Comparison of ENCODE assay signal across 8 mouse cellular contexts in the genomic region with DNA sequence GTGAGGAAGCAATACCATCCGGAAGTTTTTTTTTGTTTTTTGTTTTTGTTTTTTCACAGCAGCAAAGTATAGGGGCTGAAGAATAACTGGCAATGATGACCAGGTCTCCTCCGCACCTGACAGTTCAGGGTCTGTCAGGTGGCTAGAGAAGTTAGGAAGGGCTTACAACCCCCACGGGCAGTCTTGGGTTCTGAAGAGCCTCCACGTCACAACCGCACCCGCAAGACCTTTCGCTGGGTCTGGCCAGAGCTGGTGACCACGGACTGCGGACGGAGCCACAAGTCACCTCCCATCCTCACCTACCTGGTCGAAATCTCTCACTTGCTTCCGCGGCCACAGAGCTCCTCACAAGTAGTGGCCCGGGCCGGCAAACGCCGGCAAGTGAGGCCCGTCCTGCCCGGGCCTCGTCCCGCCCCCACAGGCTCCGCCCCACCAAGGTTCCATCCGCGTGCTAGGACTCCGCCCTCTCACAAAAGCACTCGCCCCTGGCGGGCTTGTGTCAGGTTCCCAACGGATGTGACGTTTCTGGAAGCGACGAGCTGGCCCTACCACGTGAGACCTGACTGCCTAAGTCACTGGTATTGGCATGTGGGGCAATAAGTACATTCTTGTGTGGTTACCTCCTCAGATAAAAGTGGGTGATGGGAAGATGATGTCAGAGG. TPM values are rescaled to one million over a fixed set of nuclear protein-coding genes. Genes with fewer than 3 reads are reported as not detected.
A peak's percentile ranks its signal among the peaks of the same experiment; 100 is the strongest.
DNase-seq lines count a peak whose midpoint lies in the region; ATAC-seq lines count a peak whose summit lies in the region.

A gene (minus strand): TSS at position 331 of the 662 bp plus-strand sequence.
A gene (minus strand): TSS at position 462 of the 662 bp plus-strand sequence.

- H3K4me1 ChIP-seq in brown adipose tissue, adult 24 weeks (ENCODE audit: control insufficient read depth, insufficient read depth, insufficient read length, low read length) = no peaks in the 10 kb centered on the region
- H3K4me1 ChIP-seq in heart, embryonic 11.5 days (ENCODE audit: control insufficient read depth, insufficient read depth, low read length) = no peaks in the 10 kb centered on the region
- H3K4me1 ChIP-seq in kidney, embryonic 16.5 days (ENCODE audit: insufficient read depth, low read length) = no peaks in the 10 kb centered on the region

- no peaks in the 10 kb centered on the region for H3K27me3 ChIP-seq in heart, embryonic 11.5 days (ENCODE audit: control insufficient read depth, insufficient read depth, low read length)
- H3K27me3 ChIP-seq in kidney, embryonic 16.5 days (ENCODE audit: insufficient read depth, low read length) = no peaks in the 10 kb centered on the region

- peak within 1 kb of the TSS; percentile 70 for H3K4me2 ChIP-seq in heart, embryonic 11.5 days
- peak within 1 kb of the TSS; percentile 64 for H3K4me2 ChIP-seq in kidney, embryonic 16.5 days (replicated peaks; ENCODE audit: low read depth, low read length)

- H3K9ac ChIP-seq in heart, embryonic 11.5 days (ENCODE audit: low read depth, low read length) = peak within 1 kb of the TSS; percentile 60
- H3K9ac ChIP-seq in kidney, embryonic 16.5 days (replicated peaks; ENCODE audit: low read length) = peak within 1 kb of the TSS; percentile 64

- 13% methylated on average over 32 of the region's 32 CpGs for WGBS in heart, embryonic 11.5 days (ENCODE audit: insufficient replicate concordance)
- WGBS in kidney, embryonic 16.5 days = 28% methylated on average over 31 of the region's 32 CpGs

- no peaks in the 10 kb centered on the region for H3K9me3 ChIP-seq in heart, embryonic 11.5 days (replicated peaks; ENCODE audit: control insufficient read depth, low read length)
- H3K9me3 ChIP-seq in kidney, embryonic 16.5 days (ENCODE audit: low read length) = no peaks in the 10 kb centered on the region

- peak; percentile 96 for ATAC-seq in erythroid progenitor cell, adult 5-6 weeks (replicated peaks; ENCODE audit: low FRiP score, poor library complexity, severe bottlenecking)
- peak; percentile 86 for ATAC-seq in heart, embryonic 11.5 days (replicated peaks; ENCODE audit: insufficient number of reproducible peaks, low FRiP score, low TSS enrichment)
- peak; percentile 90 for ATAC-seq in kidney, embryonic 16.5 days (ENCODE audit: low FRiP score, low TSS enrichment)

- DNase-seq in CD4-positive, CD25-positive, alpha-beta regulatory T cell, adult 2 months (ENCODE audit: low read depth, low spot score) = peak; percentile 94
- peak; percentile 92 for DNase-seq in liver
- peak; percentile 67 to 83 for DNase-seq in monocyte, adult 2 months (ENCODE audit: low read depth in 1 of 2, low spot score in 2 of 2)
- peak; percentile 86 to 89 for DNase-seq in spleen, postnatal 4 days (ENCODE audit: low spot score in 2 of 2)

- peak within 1 kb of the TSS; percentile 92 for H3K4me3 ChIP-seq in brown adipose tissue, adult 24 weeks (ENCODE audit: insufficient read depth, low read depth, low read length)
- H3K4me3 ChIP-seq in heart, embryonic 11.5 days (ENCODE audit: low read depth, low read length) = peak within 1 kb of the TSS; percentile 50
- H3K4me3 ChIP-seq in kidney, embryonic 16.5 days (ENCODE audit: low read length) = peak within 1 kb of the TSS; percentile 56

- no peaks in the 10 kb centered on the region for H3K36me3 ChIP-seq in heart, embryonic 11.5 days (ENCODE audit: control insufficient read depth, insufficient read depth, low read length)
- H3K36me3 ChIP-seq in kidney, embryonic 16.5 days (ENCODE audit: insufficient read depth, low read length) = 0 out of 2 replicates have a peak, but pooled peaks cover 5% of the 10 kb centered on the region

- peak within 1 kb of the TSS; percentile 34; the same call in 1 of the 2 replicates for H3K27ac ChIP-seq in brown adipose tissue, adult 24 weeks (replicated peaks; ENCODE audit: low read depth, low read length)
- no peak within 1 kb of the TSS for H3K27ac ChIP-seq in heart, embryonic 11.5 days (ENCODE audit: low read depth, low read length)
- H3K27ac ChIP-seq in kidney, embryonic 16.5 days (ENCODE audit: low read length) = no peak within 1 kb of the TSS

RNA-seq across cellular contexts. Expression of the first gene that starts in this region (rescaled TPM):
- polyA plus RNA-seq in brown adipose tissue, adult 24 weeks (2012; ENCODE audit: insufficient read depth, insufficient read length, missing spikeins) = 48.6 and 54.3 TPM in 2 replicates
- total RNA-seq in erythroid progenitor cell, adult 5-6 weeks (2015; ENCODE audit: low replicate concordance) = 32.4 and 36.9 TPM in 2 replicates
- 5.3 and 11.0 TPM in 2 replicates for total RNA-seq in erythroid progenitor cell, adult 5-6 weeks (2017; ENCODE audit: low replicate concordance)
- 66.5 and 71.0 TPM in 2 replicates for polyA plus RNA-seq in heart, embryonic 11.5 days (2014; fragmentation: Nextera tagmentation; extraction: Ambion mirVana)
- 77.5 and 83.4 TPM in 2 replicates for polyA plus RNA-seq in kidney, embryonic 16.5 days (2015; fragmentation: Nextera tagmentation; extraction: Ambion mirVana)

RNA-seq across cellular contexts. Expression of the second gene that starts in this region (rescaled TPM):
- 6.3 and 7.3 TPM in 2 replicates for polyA plus RNA-seq in brown adipose tissue, adult 24 weeks (2012; ENCODE audit: insufficient read depth, insufficient read length, missing spikeins)
- 1.8 and 9.6 TPM in 2 replicates for total RNA-seq in erythroid progenitor cell, adult 5-6 weeks (2015; ENCODE audit: low replicate concordance)
- 2.2 TPM in 1 of 2 replicates, not detected in the other for total RNA-seq in erythroid progenitor cell, adult 5-6 weeks (2017; ENCODE audit: low replicate concordance)
- polyA plus RNA-seq in heart, embryonic 11.5 days (2014; fragmentation: Nextera tagmentation; extraction: Ambion mirVana) = 10.5 and 14.5 TPM in 2 replicates
- 23.3 and 25.7 TPM in 2 replicates for polyA plus RNA-seq in kidney, embryonic 16.5 days (2015; fragmentation: Nextera tagmentation; extraction: Ambion mirVana)
